Mouse (Mus musculus): Measurements from ENCODE around the gene Lmna. TPM values are rescaled to one million over a fixed set of nuclear protein-coding genes. Genes with fewer than 3 reads are reported as not detected.

The Lmna gene
- polyA plus RNA-seq, 1 experiment from 2014 or later, result 635 TPM

MicroRNAs within 50 kb of the gene (microRNA counts, 519-probe panel; counts per million panel counts)
- not detected for microRNA mmu-miR-1905

Small RNAs within 50 kb of the gene (microRNA-seq; reads per million reads assigned to microRNA genes)
- gene Mir1905 (not detected), gene Mir7011 (not detected)

Other genes starting within 250 kb of the Lmna start
- 2.0 and 4.1 TPM in 2 replicates for gene Gm38392, start 222.7 kb downstream of the Lmna start, polyA plus RNA-seq (2015; fragmentation: Nextera tagmentation; extraction: Ambion mirVana)
- 9.9 and 12.0 TPM in 2 replicates for gene Tsacc, start 213.0 kb downstream of the Lmna start, polyA plus RNA-seq (2015; fragmentation: Nextera tagmentation; extraction: Ambion mirVana)
- gene Cct3, start 212.8 kb downstream of the Lmna start, polyA plus RNA-seq (2015; fragmentation: Nextera tagmentation; extraction: Ambion mirVana), result 440 and 451 TPM in 2 replicates
- 198 and 199 TPM in 2 replicates for gene Glmp, start 184.9 kb downstream of the Lmna start, polyA plus RNA-seq (2015; fragmentation: Nextera tagmentation; extraction: Ambion mirVana)
- gene Tmem79, start 173.8 kb downstream of the Lmna start, polyA plus RNA-seq (2015; fragmentation: Nextera tagmentation; extraction: Ambion mirVana), result 36.0 and 37.2 TPM in 2 replicates
- 42.7 and 42.9 TPM in 2 replicates for gene Smg5, start 173.7 kb downstream of the Lmna start, polyA plus RNA-seq (2015; fragmentation: Nextera tagmentation; extraction: Ambion mirVana)
- 16.4 and 16.9 TPM in 2 replicates for gene Paqr6, start 145.4 kb downstream of the Lmna start, polyA plus RNA-seq (2015; fragmentation: Nextera tagmentation; extraction: Ambion mirVana)
- gene Bglap3, start 137.2 kb downstream of the Lmna start, polyA plus RNA-seq (2015; fragmentation: Nextera tagmentation; extraction: Ambion mirVana), result 34.8 and 39.9 TPM in 2 replicates
- 1.5 and 2.4 TPM in 2 replicates for gene Bglap2, start 131.3 kb downstream of the Lmna start, polyA plus RNA-seq (2015; fragmentation: Nextera tagmentation; extraction: Ambion mirVana)
- gene Bglap, start 125.5 kb downstream of the Lmna start, polyA plus RNA-seq (2015; fragmentation: Nextera tagmentation; extraction: Ambion mirVana), result 0.88 and 1.7 TPM in 2 replicates
- gene Pmf1, start 99.6 kb downstream of the Lmna start, polyA plus RNA-seq (2015; fragmentation: Nextera tagmentation; extraction: Ambion mirVana), result 94.9 and 106 TPM in 2 replicates
- gene Slc25a44, start 84.8 kb downstream of the Lmna start, polyA plus RNA-seq (2015; fragmentation: Nextera tagmentation; extraction: Ambion mirVana), result 16.5 and 17.1 TPM in 2 replicates
- gene Sema4a, start 48.8 kb downstream of the Lmna start, polyA plus RNA-seq (2015; fragmentation: Nextera tagmentation; extraction: Ambion mirVana), result 23.1 and 24.5 TPM in 2 replicates
- gene Mex3a, start 22.4 kb upstream of the Lmna start, polyA plus RNA-seq (2015; fragmentation: Nextera tagmentation; extraction: Ambion mirVana), result 17.6 and 21.0 TPM in 2 replicates
- gene Rab25, start 38.3 kb upstream of the Lmna start, polyA plus RNA-seq (2015; fragmentation: Nextera tagmentation; extraction: Ambion mirVana), result 144 and 148 TPM in 2 replicates
- gene Lamtor2, start 43.1 kb upstream of the Lmna start, polyA plus RNA-seq (2015; fragmentation: Nextera tagmentation; extraction: Ambion mirVana), result 194 and 207 TPM in 2 replicates
- 39.6 and 44.1 TPM in 2 replicates for gene Ubqln4, start 43.8 kb upstream of the Lmna start, polyA plus RNA-seq (2015; fragmentation: Nextera tagmentation; extraction: Ambion mirVana)
- 347 and 365 TPM in 2 replicates for gene Ssr2, start 65.9 kb upstream of the Lmna start, polyA plus RNA-seq (2015; fragmentation: Nextera tagmentation; extraction: Ambion mirVana)
- gene Arhgef2, start 96.0 kb upstream of the Lmna start, polyA plus RNA-seq (2015; fragmentation: Nextera tagmentation; extraction: Ambion mirVana), result 84.9 and 97.3 TPM in 2 replicates
- gene Rxfp4, start 143.2 kb upstream of the Lmna start, polyA plus RNA-seq (2015; fragmentation: Nextera tagmentation; extraction: Ambion mirVana), result 0.19 TPM in 1 of 2 replicates, not detected in the other
- gene Khdc4, start 175.8 kb upstream of the Lmna start, polyA plus RNA-seq (2015; fragmentation: Nextera tagmentation; extraction: Ambion mirVana), result 77.9 and 86.7 TPM in 2 replicates
- gene Rit1, start 206.9 kb upstream of the Lmna start, polyA plus RNA-seq (2015; fragmentation: Nextera tagmentation; extraction: Ambion mirVana), result 65.7 and 65.8 TPM in 2 replicates